Mouse (Mus musculus) inflammation-experienced regulatory T-cells, adult 6 months (primary cell): ENCODE data around the gene H2afy. TPM values are rescaled to one million over a fixed set of nuclear protein-coding genes. Genes with fewer than 3 reads are reported as not detected.

Experiments
- ATAC-seq: one replicate; pipeline ENCODE4 v1.8.0; 2017
- polyA plus RNA-seq, 3 experiments: library from polyadenylated mRNA; unstranded; fragments of 100-300 nt; shearing (Covaris generic); gene quantifications; one replicate each; pipeline ENCODE4 v1.2.1; 2017

H2afy gene
- polyA plus RNA-seq, 3 experiments from 2014 or later, result 112 to 148 (median 117) TPM

GRCm38 (mm10) chr13:56110694-56111531 lies 25.2 kb downstream of the H2afy start:
- ATAC-seq, result no peak

GRCm38 (mm10) chr13:56109703-56110102 lies 26.5 kb downstream of the H2afy start:
- no peak for ATAC-seq

GRCm38 (mm10) chr13:56108849-56109519 lies 27.2 kb downstream of the H2afy start:
- no peak for ATAC-seq

- ATAC-seq, result no peak
These were observed 31.2 kb downstream of the H2afy start for GRCm38 (mm10) chr13:56104971-56105391.

- no peak for ATAC-seq
These were observed 32.1 kb downstream of the H2afy start for GRCm38 (mm10) chr13:56103796-56104746.

GRCm38 (mm10) chr13:56102160-56102559 lies 34.0 kb downstream of the H2afy start:
- ATAC-seq, result no peak

- ATAC-seq, result no peak
These were observed 40.5 kb downstream of the H2afy start for GRCm38 (mm10) chr13:56095601-56096195.

GRCm38 (mm10) chr13:56094544-56094943 lies 41.6 kb downstream of the H2afy start:
- no peak for ATAC-seq

- no peak for ATAC-seq
These were observed 42.5 kb downstream of the H2afy start for GRCm38 (mm10) chr13:56093680-56094079.

- no peak for ATAC-seq
These were observed 43.6 kb downstream of the H2afy start for GRCm38 (mm10) chr13:56092606-56093005.

- ATAC-seq, result no peak
These were observed 45.6 kb downstream of the H2afy start for GRCm38 (mm10) chr13:56090597-56090996.

- no peak for ATAC-seq
These were observed 47.6 kb downstream of the H2afy start for GRCm38 (mm10) chr13:56088602-56089001.

GRCm38 (mm10) chr13:56087936-56088335 lies 48.2 kb downstream of the H2afy start:
- no peak for ATAC-seq

GRCm38 (mm10) chr13:56084146-56084905 lies 51.8 kb downstream of the H2afy start:
- ATAC-seq, result no peak

GRCm38 (mm10) chr13:56081656-56082055 lies 54.5 kb downstream of the H2afy start:
- no peak for ATAC-seq

GRCm38 (mm10) chr13:56079616-56080015 lies 56.5 kb downstream of the H2afy start:
- ATAC-seq, result no peak

GRCm38 (mm10) chr13:56078724-56079262 lies 57.4 kb downstream of the H2afy start:
- ATAC-seq, result no peak

- ATAC-seq, result no peak
These were observed 60.2 kb downstream of the H2afy start for GRCm38 (mm10) chr13:56075930-56076329.

GRCm38 (mm10) chr13:56073186-56073585 lies 63.0 kb downstream of the H2afy start:
- ATAC-seq, result no peak

- ATAC-seq, result no peak
These were observed 63.9 kb downstream of the H2afy start for GRCm38 (mm10) chr13:56072268-56072607.

- no peak for ATAC-seq
These were observed 64.4 kb downstream of the H2afy start for GRCm38 (mm10) chr13:56071586-56072267.
